Mouse (Mus musculus) forebrain, embryonic 10.5 days (tissue): Measurements from ENCODE around the gene Xrn2. TPM values are rescaled to one million over a fixed set of nuclear protein-coding genes. Genes with fewer than 3 reads are reported as not detected.

Experiments used
- DNase-seq: peaks from one replicate; pipeline ENCODE4 v3.0.0-alpha.2; 2017; ENCODE audit warnings: low spot score; ENCODE audit errors: extremely low spot score
- H3K27ac ChIP-seq: fragments of 300-500 bp; sonication (generic); 2 replicates; pipeline ENCODE4 v1.5.1; 2016; ENCODE audit warnings: mild to moderate bottlenecking
- H3K27me3 ChIP-seq: fragments of 300-500 bp; sonication (generic); 2 replicates; pipeline ENCODE4 v1.6.1; 2016; ENCODE audit warnings: mild to moderate bottlenecking; ENCODE audit not compliant: poor library complexity, severe bottlenecking
- H3K36me3 ChIP-seq: fragments of 300-500 bp; sonication (generic); replicated peaks from 2 replicates; pipeline ENCODE4 v1.6.1; 2016; ENCODE audit warnings: mild to moderate bottlenecking, moderate library complexity
- H3K4me1 ChIP-seq: fragments of 300-500 bp; sonication (generic); 2 replicates; pipeline ENCODE4 v1.6.1; 2016
- H3K4me3 ChIP-seq: fragments of 300-500 bp; sonication (generic); 2 replicates; pipeline ENCODE4 v1.5.1; 2016; ENCODE audit warnings: mild to moderate bottlenecking, moderate library complexity
- H3K9me3 ChIP-seq: fragments of 300-500 bp; sonication (generic); 2 replicates; pipeline ENCODE4 v1.6.1; 2016; ENCODE audit warnings: mild to moderate bottlenecking, moderate library complexity
- WGBS: fragments of 180-500 bp; shearing (Covaris S2); methylation state at CpG from one replicate; pipeline ENCODE4 v1.1.7; 2016; 5-methylcytosine and 5-hydroxymethylcytosine counted together
- polyA plus RNA-seq: library from polyadenylated mRNA; unstranded; fragments of >200 nt; fragmentation: Nextera tagmentation; extraction: Ambion mirVana; gene quantifications from 2 replicates; pipeline ENCODE4 v1.2.1, GENCODE M21; 2016

Gene Xrn2
- 93.8 and 95.6 TPM in 2 replicates for polyA plus RNA-seq

- peak within 1 kb of the TSS; percentile 95 for H3K27ac ChIP-seq
- H3K27me3 ChIP-seq, result no peaks in the 10 kb centered on the region
- WGBS, result under 1% methylated on average over 37 of the region's 37 CpGs
- peak within 1 kb of the TSS; percentile 86 for H3K4me3 ChIP-seq
- peak; percentile 98 for DNase-seq
- no peaks in the 10 kb centered on the region for H3K9me3 ChIP-seq
- H3K4me1 ChIP-seq, result peaks cover 20% of the 10 kb centered on the region
- peaks cover 13% of the 10 kb centered on the region for H3K36me3 ChIP-seq
These were observed at the start of gene Xrn2 for GRCm38 (mm10) chr2:147012623-147013184. Gene Xrn2, plus strand, starts transcription at chr2:147012996.

DNA sequence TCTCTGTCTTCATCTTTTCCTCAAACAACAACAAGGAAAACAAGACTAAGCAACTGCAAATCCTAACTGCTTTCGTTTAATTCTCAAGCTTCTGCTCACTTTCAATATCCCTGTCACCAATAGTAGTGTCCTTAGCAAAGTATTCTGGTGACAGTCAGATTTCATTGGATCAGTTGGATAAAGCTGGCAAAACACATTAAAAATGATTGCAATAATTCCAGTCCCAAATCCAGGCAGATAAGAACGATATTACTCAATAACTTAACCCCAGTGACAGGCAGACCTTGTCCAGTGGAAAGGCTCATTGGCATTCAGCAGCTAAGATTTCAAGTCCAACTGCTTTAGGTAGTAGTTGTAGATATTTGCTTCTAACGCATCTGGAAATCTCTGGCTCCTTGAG lies 37.8 kb upstream of the Xrn2 start:
- Histone ChIP-seq H3K27ac (no peak overlapping the region), H3K4me1 (no peaks in the 10 kb centered on the region), H3K36me3 (no peaks in the 10 kb centered on the region), H3K27me3 (no peaks in the 10 kb centered on the region), H3K4me3 (no peak overlapping the region), H3K9me3 (no peaks in the 10 kb centered on the region)
- 90% methylated on average over 3 of the region's 3 CpGs for WGBS
- no peak for DNase-seq

GRCm38 (mm10) chr2:146975453-146976028 lies 37.3 kb upstream of the Xrn2 start:
- DNase-seq, result no peak
- no peaks in the 10 kb centered on the region for H3K4me1 ChIP-seq
- no peaks in the 10 kb centered on the region for H3K36me3 ChIP-seq

DNA sequence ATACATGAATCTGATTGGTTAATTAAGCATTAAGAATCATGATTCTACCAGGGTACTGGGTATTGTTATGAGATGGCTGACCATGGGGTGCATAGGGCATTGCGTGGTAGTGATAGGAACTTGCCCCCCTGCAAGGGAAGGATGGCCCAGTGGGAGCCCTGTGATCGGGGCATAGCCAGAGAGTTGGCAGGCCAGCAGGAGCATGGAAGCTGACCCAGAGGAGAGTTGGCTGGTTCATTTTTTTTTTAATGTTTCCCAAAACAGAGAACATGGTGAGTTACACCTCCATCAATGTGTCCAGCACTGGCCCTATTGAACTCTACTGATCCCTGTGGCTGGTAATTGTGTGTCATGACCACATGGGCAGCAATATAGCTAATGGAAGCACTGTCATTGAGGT lies 30.0 kb upstream of the Xrn2 start:
- DNase-seq, result no peak
- no peaks in the 10 kb centered on the region for H3K9me3 ChIP-seq
- no peaks in the 10 kb centered on the region for H3K36me3 ChIP-seq
- H3K4me1 ChIP-seq, result peaks cover 9% of the 10 kb centered on the region
- no peak overlapping the region for H3K4me3 ChIP-seq
- H3K27ac ChIP-seq, result no peak overlapping the region
- H3K27me3 ChIP-seq, result no peaks in the 10 kb centered on the region
- 94% methylated on average over 2 of the region's 2 CpGs for WGBS

More at GRCm38 (mm10) chr2:146975453-146976028, 37.3 kb upstream of the Xrn2 start:
- WGBS, result 85% methylated on average over 3 of the region's 3 CpGs
- Histone ChIP-seq H3K27me3 (no peaks in the 10 kb centered on the region), H3K27ac (no peak overlapping the region), H3K9me3 (no peaks in the 10 kb centered on the region), H3K4me3 (no peak overlapping the region)

GRCm38 (mm10) chr2:146984831-146985230 lies 28.0 kb upstream of the Xrn2 start:
- H3K36me3 ChIP-seq, result no peaks in the 10 kb centered on the region
- no peak for DNase-seq
- H3K4me3 ChIP-seq, result no peak overlapping the region
- no peaks in the 10 kb centered on the region for H3K9me3 ChIP-seq
- no peaks in the 10 kb centered on the region for H3K27me3 ChIP-seq
- WGBS, result 95% methylated on average over 2 of the region's 2 CpGs
- no peak overlapping the region for H3K27ac ChIP-seq
- H3K4me1 ChIP-seq, result peaks cover 9% of the 10 kb centered on the region

- Histone ChIP-seq H3K36me3 (no peaks in the 10 kb centered on the region), H3K27me3 (no peaks in the 10 kb centered on the region), H3K4me1 (peaks cover 9% of the 10 kb centered on the region), H3K9me3 (no peaks in the 10 kb centered on the region), H3K27ac (no peak overlapping the region), H3K4me3 (no peak overlapping the region)
- DNase-seq, result no peak
- WGBS, result 87% methylated on average over 1 of the region's 1 CpGs
These were observed 27.0 kb upstream of the Xrn2 start for GRCm38 (mm10) chr2:146985807-146986206.

DNA sequence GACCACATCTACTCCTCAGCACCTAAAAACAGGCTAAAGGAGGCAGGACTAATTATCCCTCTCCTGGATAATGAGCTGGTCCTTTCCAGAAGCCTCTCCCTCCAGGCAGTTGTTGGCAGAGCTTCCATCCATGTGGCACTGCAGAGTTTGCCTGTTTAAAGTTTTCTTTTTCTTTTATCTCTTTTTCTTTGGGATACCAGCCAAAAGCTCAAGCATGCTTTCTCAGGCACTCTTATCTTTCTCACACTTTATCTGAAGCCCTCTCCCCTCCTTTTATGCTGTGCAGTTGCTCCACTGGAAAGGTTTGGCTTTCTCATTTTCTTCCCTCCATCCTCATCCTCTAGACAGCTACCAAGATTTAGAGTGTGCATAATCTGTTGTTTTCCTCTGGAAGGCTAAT lies 26.4 kb upstream of the Xrn2 start:
- no peak overlapping the region for H3K27ac ChIP-seq
- DNase-seq, result no peak
- H3K4me1 ChIP-seq, result peaks cover 3% of the 10 kb centered on the region
- H3K36me3 ChIP-seq, result no peaks in the 10 kb centered on the region
- H3K4me3 ChIP-seq, result no peak overlapping the region
- no peaks in the 10 kb centered on the region for H3K9me3 ChIP-seq
- H3K27me3 ChIP-seq, result no peaks in the 10 kb centered on the region

GRCm38 (mm10) chr2:147007265-147007664 lies 5.5 kb upstream of the Xrn2 start:
- no peak overlapping the region for H3K4me3 ChIP-seq
- no peak for DNase-seq
- WGBS, result 91% methylated on average over 2 of the region's 2 CpGs
- H3K27ac ChIP-seq, result no peak overlapping the region
- peaks cover 7% of the 10 kb centered on the region for H3K36me3 ChIP-seq
- no peaks in the 10 kb centered on the region for H3K9me3 ChIP-seq
- peaks cover 9% of the 10 kb centered on the region for H3K4me1 ChIP-seq
- no peaks in the 10 kb centered on the region for H3K27me3 ChIP-seq

DNA sequence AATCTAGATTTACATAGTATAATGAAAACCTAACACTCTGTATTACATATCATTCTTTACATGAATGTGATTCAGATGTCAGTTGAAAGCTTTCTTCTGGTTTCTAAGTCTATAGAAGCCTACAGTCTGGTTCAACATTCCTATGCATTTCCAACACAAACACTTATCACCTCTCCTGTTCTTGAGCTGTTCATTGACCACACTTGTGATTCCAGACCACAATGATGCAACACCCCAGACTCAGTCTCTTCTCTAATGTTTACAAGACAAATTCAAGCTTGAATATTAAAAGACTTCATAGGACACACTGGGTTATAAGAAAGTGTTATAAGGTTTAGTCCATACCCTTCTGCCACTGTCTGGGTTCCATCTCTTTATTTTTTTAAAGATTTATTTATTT lies 3.7 kb upstream of the Xrn2 start:
- Histone ChIP-seq H3K36me3 (peaks cover 7% of the 10 kb centered on the region), H3K9me3 (no peaks in the 10 kb centered on the region), H3K27me3 (no peaks in the 10 kb centered on the region), H3K27ac (no peak overlapping the region), H3K4me3 (no peak overlapping the region), H3K4me1 (peaks cover 11% of the 10 kb centered on the region)
- no peak for DNase-seq

DNA sequence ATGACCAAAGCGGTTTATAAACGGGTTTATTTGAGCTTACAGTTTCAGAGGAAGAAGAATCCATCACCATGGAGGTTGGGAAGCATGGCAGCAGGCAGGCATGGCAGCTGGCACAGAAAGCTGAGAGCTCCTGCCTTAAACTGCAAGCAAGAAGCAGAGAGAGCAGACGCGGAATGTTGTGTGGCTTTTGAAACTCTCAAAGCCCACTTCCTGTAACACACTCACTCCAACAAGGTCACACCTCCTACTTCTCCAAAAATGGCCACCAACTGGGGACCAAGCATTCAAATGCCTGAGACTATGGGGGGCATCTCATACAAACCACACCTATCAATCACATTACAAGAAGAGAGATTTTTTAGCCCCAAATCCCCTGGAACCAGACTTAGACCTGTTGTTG lies 2.7 kb upstream of the Xrn2 start:
- 93% methylated on average over 4 of the region's 4 CpGs for WGBS
- no peak overlapping the region for H3K4me3 ChIP-seq
- no peaks in the 10 kb centered on the region for H3K27me3 ChIP-seq
- H3K9me3 ChIP-seq, result no peaks in the 10 kb centered on the region
- H3K4me1 ChIP-seq, result peaks cover 20% of the 10 kb centered on the region
- H3K27ac ChIP-seq, result no peak overlapping the region
- DNase-seq, result no peak
- peaks cover 7% of the 10 kb centered on the region for H3K36me3 ChIP-seq

DNA sequence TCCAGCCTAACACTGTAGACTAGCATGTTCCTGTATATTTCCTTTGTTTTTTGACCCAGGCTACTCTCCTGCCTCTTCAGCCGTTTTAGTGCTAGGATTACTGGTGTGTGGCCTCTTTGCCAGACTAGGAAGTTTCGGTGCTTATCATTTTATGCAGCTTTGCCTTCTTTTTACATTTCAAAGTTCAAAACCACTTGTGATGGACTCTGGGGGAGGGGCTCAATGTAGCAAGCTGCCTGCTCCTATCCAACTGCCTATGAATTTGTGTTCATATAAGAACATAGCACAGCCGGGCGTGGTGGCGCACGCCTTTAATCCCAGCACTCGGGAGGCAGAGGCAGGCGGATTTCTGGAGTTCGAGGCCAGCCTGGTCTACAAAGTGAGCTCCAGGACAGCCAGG lies 1.8 kb upstream of the Xrn2 start:
- H3K4me1 ChIP-seq, result peaks cover 20% of the 10 kb centered on the region
- WGBS, result 94% methylated on average over 9 of the region's 9 CpGs
- no peak overlapping the region for H3K4me3 ChIP-seq
- H3K9me3 ChIP-seq, result no peaks in the 10 kb centered on the region
- DNase-seq, result no peak
- peaks cover 7% of the 10 kb centered on the region for H3K36me3 ChIP-seq
- no peaks in the 10 kb centered on the region for H3K27me3 ChIP-seq
- no peak overlapping the region for H3K27ac ChIP-seq

- Histone ChIP-seq H3K9me3 (no peaks in the 10 kb centered on the region), H3K4me3 (peak overlapping the region; percentile 86), H3K36me3 (peaks cover 11% of the 10 kb centered on the region), H3K27ac (peak overlapping the region; percentile 95), H3K27me3 (no peaks in the 10 kb centered on the region), H3K4me1 (peaks cover 20% of the 10 kb centered on the region)
- WGBS, result 81% methylated on average over 3 of the region's 3 CpGs
- no peak for DNase-seq
These were observed 1.2 kb upstream of the Xrn2 start for GRCm38 (mm10) chr2:147011474-147012140.

DNA sequence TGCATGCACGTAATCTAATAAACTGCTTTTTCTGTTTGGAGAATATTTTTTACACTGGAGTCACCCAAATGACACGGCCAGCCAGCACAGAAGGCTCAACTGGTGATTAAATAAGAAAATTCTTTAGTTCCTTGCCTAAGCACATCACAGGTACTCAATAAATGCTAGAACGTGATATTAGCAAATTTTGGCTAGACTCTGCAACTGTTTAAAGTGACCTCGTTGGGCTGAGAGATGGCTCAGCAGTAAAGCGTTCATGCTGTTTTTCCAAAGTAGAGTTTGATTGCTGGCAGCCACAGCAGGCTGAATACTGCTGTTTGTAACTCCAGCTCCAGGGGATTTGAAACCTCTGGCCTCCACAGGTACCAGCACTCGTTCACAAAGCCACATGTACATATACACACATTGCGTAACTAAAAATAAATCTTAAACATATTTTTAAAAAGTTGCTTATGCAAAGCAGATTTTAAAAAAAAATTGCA lies 614 bp upstream of the Xrn2 start:
- 62% methylated on average over 7 of the region's 7 CpGs for WGBS
- Histone ChIP-seq H3K9me3 (no peaks in the 10 kb centered on the region), H3K27ac (peak overlapping the region; percentile 95), H3K4me3 (peak overlapping the region; percentile 86), H3K36me3 (peaks cover 13% of the 10 kb centered on the region), H3K27me3 (no peaks in the 10 kb centered on the region), H3K4me1 (peaks cover 20% of the 10 kb centered on the region)
- DNase-seq, result no peak
